Mouse (Mus musculus): ENCODE results near the gene Omp. TPM values are rescaled to one million over a fixed set of nuclear protein-coding genes. Genes with fewer than 3 reads are reported as not detected.

Gene Omp
- total RNA-seq, 2 experiments from 2014 or later = 0.12 to 0.25 TPM

DNA sequence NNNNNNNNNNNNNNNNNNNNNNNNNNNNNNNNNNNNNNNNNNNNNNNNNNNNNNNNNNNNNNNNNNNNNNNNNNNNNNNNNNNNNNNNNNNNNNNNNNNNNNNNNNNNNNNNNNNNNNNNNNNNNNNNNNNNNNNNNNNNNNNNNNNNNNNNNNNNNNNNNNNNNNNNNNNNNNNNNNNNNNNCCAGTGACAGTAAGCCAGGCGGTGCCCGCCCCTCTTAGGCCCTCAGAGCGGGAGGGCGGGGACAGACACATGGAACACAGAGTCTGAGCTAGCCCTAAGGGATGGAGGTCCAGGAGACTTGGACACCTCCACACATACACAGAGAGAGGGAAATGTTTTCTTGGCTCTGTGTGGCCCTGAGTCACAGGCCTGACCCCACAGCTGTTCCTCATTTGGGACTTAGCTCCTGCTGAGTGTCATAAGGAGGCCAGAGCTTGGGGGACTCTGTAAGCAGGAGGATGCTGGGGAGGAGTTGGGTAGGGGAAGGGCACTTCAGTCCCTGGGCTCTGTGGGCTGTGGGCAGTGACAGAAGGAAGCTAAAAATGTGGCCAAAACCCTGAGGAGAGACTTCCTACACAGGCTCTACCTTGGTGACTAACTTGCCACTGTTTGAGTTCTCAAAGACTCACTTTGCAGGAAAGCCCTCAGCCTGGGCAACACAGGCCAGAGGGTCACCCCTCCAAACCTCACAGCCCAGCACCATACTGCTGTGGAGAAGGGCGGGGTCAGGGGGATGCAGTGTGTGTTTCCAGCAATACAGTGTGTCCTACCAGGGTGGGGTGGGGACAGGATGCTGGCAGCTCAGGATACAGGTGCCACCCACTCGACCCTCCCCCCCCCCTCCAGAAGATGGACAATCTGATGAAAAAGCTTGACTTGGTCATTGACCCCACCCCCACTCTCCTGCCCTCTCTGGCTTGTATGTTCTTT lies 26.1 kb upstream of the Omp start:
- peak; percentile 66 for ATAC-seq (replicated peaks; ENCODE audit: poor library complexity)

DNA sequence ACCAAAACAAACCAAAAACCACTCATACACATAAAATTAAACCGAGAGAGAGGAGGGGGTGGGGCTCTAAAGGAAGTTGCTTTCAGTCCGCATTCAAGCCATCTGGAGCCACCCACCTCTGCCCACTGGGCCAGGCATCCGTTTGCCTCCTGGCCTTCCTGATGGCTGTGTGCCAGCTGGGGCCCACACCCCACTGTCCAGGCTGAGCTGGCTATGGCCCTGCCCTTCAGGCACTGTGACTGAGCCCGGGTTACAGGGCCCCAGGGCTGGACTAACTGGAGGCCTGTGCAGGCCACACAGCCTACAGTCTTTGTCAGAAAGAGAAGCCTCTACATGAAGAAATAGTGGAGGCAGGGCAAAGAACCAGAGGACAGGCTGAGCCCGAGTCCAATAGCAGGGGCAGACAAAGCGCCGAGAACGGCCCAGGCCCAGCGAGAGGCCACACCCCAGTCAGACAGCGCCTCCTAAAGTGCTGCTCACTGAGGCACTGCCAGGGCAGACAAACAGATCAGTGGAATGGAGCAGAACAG lies 19.8 kb upstream of the Omp start:
- ATAC-seq (replicated peaks; ENCODE audit: poor library complexity) = peak; percentile 74

DNA sequence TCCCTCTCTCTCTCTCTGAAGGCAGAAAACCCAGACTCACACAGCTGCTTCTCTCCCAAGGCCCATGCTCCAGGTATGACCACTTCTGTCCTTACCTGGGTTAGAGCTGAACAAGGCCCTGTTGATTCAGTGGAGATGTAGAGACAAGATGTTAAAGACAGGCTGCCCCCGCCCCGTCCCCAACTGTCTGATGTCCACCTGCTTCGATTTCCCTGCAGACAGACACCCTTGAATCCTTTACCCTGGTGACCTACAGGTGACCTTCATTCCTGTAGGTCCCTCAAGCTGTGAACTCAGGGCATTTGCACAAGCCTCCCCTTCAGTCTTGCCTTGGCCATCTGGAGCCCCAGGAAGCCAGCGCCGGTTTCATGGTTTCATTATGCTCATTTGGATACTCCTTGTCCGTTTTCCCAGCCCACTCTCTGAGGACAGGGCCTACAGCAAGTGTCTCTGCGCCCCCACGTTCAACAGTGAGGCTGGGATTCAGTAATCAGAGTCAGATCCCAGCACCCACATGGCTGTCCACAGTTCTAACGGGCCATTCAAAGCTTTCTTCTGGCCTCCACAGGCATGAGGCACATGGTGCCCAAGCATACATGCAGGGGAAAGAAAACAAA lies 19.2 kb upstream of the Omp start:
- no peak for ATAC-seq (replicated peaks; ENCODE audit: poor library complexity)

- 0 out of 2 replicates have a peak, but pooled peaks have one; percentile 12 for ATAC-seq (replicated peaks; ENCODE audit: poor library complexity)
Observed at GRCm38 (mm10) chr7:98163700-98164099, 18.4 kb upstream of the Omp start.

DNA sequence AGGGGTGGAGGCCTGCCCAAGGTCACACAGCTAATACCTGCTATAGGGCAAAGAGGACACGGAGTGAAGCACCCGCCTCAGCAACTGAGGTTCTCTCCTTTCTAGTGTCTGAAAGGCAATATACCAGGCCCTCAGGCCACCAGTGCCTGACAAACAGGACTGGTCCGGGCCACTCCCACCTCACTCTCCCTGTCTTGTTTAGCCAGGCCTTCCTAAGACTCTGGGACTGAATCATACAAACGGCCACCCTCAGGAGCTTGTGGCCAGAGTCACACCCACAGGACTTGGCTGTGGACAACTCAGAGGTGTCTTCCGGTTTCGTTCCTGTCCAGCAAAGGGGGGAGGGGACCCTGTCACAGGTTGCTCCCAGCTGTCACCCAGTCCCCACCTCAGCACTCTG lies 16.9 kb upstream of the Omp start:
- ATAC-seq (replicated peaks; ENCODE audit: poor library complexity) = no peak

DNA sequence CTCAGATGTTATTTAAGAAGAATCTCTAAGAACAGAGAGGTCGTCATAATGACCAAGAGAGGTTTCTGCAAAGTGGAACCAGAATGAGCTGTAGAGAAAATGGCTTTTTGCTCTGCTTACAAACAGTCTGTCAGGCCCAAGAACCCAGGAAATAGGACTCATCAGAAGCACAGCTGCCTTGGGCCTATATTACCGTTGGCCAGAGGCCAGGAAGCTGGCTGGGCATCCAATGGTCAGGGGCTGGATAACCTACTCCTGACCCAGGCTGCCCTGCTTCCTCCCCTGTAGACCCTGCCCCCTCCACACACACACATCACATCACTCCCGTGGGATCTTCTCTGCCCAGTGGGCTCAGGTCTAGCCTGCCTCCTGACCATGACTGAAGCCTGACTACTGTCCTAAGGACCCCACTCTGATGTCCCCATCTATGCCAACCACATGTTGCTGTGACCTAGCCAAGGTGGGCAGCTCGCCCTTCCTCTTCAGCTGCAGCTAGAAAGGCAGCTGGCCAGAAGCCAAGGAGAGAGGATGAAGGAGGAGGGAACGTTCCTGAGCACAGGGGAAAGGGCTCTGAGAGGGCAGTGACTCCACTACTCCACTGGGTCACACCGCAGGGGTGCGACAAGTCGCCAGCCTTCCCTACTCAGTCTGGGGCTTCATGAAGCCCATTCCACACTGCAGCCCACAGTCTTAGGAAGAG lies 14.9 kb upstream of the Omp start:
- ATAC-seq (replicated peaks; ENCODE audit: poor library complexity) = no peak

DNA sequence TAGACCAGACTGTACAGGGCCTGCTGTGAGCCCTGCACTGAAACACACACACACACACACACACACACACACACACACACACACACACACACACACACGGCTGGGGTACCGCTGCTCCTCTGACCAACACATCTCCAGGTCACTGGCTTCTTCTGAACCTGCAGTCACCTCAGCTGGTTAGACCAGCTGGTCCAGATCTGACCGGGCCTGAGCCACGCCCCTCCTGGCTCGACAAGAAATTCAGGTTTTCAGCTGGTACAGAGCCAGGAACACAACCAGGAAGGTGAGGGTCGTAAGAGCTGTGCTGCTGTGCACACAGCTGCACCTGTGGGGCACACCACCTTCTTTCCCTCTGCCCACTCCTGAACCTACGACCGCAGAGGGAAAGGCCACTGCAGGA lies 13.2 kb upstream of the Omp start:
- no peak for ATAC-seq (replicated peaks; ENCODE audit: poor library complexity)

GRCm38 (mm10) chr7:98157636-98158332 lies 12.5 kb upstream of the Omp start:
- ATAC-seq (replicated peaks; ENCODE audit: poor library complexity) = no peak

GRCm38 (mm10) chr7:98156280-98156665 lies 11.0 kb upstream of the Omp start:
- ATAC-seq (replicated peaks; ENCODE audit: poor library complexity) = 0 out of 2 replicates have a peak, but pooled peaks have one; percentile 2

- peak; percentile 82 for ATAC-seq (replicated peaks; ENCODE audit: poor library complexity)
Observed at GRCm38 (mm10) chr7:98155546-98156279, 10.4 kb upstream of the Omp start.

DNA sequence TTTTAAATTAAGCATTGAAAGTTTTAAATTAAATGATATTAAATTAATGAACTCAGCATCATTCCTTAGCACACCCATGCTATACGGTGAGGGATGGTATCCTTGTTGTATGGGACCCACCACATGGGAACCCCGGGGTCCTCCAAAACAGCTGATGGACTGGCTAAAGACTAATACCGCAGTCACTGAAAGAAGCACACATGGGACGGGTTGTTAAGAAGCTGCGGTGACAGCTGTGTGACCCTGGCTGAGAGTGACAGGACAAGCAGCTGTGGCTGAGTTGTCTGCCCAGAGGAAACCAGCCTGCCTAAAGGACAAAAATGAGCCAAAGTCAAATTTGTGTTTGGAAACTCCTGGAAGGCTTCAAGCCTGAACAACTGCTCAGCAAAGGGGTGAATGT lies 8.6 kb upstream of the Omp start:
- no peak for ATAC-seq (replicated peaks; ENCODE audit: poor library complexity)

- ATAC-seq (replicated peaks; ENCODE audit: poor library complexity) = no peak
Observed at GRCm38 (mm10) chr7:98153345-98153744, 8.0 kb upstream of the Omp start.

- ATAC-seq (replicated peaks; ENCODE audit: poor library complexity) = no peak
Observed at GRCm38 (mm10) chr7:98152400-98152799, 7.1 kb upstream of the Omp start.

DNA sequence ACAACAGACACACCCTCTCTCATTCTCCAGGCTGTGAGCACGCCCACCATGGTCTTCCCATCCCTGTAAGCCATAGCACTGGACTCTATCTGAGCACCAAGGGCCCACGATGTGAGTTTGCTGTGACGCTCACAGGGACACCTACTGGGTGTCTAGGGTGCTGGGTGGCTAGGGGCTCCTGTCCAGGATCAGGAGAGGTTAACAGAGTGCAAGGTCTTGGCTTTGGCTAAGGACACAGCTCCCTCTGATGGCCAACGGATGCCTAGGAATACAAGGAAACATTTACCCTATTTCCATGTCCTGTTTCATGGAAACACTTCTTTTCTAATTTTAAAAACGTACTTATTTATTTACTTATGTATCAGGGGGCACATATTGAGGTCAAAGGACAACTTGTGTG lies 5.2 kb upstream of the Omp start:
- ATAC-seq (replicated peaks; ENCODE audit: poor library complexity) = 0 out of 2 replicates have a peak, but pooled peaks have one; percentile 13

DNA sequence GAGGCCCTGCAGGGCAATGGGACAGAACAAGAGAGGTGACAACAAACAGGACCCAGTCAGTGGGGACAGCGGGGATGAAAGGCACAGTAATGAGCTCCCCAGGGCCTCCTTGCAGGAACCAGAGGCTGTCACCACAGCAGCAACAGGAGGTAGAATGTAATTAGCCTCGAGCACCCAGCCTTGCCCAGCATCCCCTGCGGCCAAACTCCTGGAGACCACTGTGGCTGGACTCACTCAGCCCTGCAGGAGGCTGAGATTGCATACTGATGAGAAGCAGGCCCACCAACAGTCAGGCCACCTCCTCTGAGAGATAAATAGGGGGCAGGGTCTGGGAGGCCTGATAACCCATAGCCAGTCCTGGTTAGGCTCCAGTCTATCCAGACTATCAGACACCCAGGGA lies 4.5 kb upstream of the Omp start:
- no peak for ATAC-seq (replicated peaks; ENCODE audit: poor library complexity)

- no peak for ATAC-seq (replicated peaks; ENCODE audit: poor library complexity)
Observed at GRCm38 (mm10) chr7:98148721-98149407, 3.6 kb upstream of the Omp start.

DNA sequence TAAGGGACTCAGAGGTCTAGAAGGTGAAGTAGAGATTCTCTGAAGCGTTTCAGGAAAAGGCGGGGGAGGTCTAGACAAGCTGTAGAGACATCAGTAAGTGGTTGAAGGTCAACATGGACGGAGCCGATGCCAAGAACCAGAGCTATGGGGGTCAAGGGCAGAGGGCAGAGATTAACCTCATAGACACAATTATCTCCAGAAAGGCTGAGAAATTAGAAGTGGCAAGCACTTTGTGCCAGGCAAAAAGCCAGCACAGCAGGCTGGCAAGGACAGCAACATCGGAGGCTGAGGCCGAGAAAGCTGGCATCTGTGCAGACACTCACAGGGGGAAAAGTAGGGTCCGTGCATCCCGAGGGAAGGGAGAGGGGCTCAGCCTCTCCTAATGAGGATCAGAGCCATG lies 2.5 kb upstream of the Omp start:
- no peak for ATAC-seq (replicated peaks; ENCODE audit: poor library complexity)

DNA sequence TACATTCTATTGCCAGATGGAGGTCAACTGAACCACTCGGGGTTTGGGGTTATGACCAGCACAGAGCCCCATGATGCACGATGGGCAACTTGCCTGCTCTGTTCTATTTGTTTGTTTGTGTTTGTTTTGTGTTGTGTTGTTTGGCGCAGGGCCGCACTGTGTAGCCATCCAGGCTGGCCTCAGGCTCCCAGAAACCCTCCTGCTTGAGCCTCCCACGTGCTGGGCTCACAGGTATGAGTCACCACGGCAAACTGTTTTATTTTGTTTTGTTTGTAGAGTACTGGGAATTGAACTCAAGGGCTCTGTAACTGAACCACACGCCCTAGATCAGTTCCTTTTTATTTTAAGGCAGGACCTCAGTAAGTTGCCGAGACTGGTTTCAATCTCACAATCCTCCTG lies 1.1 kb upstream of the Omp start:
- ATAC-seq (replicated peaks; ENCODE audit: poor library complexity) = no peak

GRCm38 (mm10) chr7:98145842-98146446 lies 642 bp upstream of the Omp start:
- ATAC-seq (replicated peaks; ENCODE audit: poor library complexity) = peak; percentile 56
